ENCODE assay signal across 19 mouse cellular contexts in genomic region chr11:106692890-106693289, GRCm38 (mm10).
"Had no signal": no experiment of that assay in that cellular context is flagged by ENCODE, and none has a peak within 500 bp of the region (broad histone marks: within the 10 kb centered on the region; RNA-seq: fewer than 3 reads in every experiment).

No protein-coding gene starts in this region.

- H3K9ac ChIP-seq: lung, embryonic 14.5 days; midbrain, embryonic 12.5 days; neural tube, embryonic 13.5 days; neural tube, embryonic 15.5 days; stomach, embryonic 15.5 days had no signal

- H3K27ac ChIP-seq: midbrain, embryonic 10.5 days; midbrain, embryonic 12.5 days; neural tube, embryonic 13.5 days; neural tube, embryonic 15.5 days; stomach, embryonic 15.5 days; stomach, postnatal 0 days had no signal

- H3K4me3 ChIP-seq: midbrain, embryonic 10.5 days; midbrain, embryonic 12.5 days; myocyte; neural tube, embryonic 13.5 days; neural tube, embryonic 15.5 days; stomach, embryonic 15.5 days had no signal

- H3K9me3 ChIP-seq: midbrain, embryonic 10.5 days; neural tube, embryonic 13.5 days; neural tube, embryonic 15.5 days; stomach, embryonic 15.5 days had no signal

- DNase-seq: lung, adult 18-20 months; lung, embryonic 14.5 days; lung, postnatal 10 days; midbrain, embryonic 14.5 days; retina, postnatal 1 day; right cerebral cortex, adult 18-20 months; right cerebral cortex, postnatal 25 days; right cerebral cortex, postnatal 4 days; spleen, adult 18-20 months; thymus, adult 2 months; thymus, postnatal 25 days; thymus, postnatal 4 days had no signal

- H3K4me1 ChIP-seq: midbrain, embryonic 10.5 days; midbrain, embryonic 12.5 days; neural tube, embryonic 13.5 days; neural tube, embryonic 15.5 days; stomach, embryonic 15.5 days had no signal

- H3K36me3 ChIP-seq: midbrain, embryonic 10.5 days; midbrain, embryonic 12.5 days; neural tube, embryonic 13.5 days; neural tube, embryonic 15.5 days; stomach, embryonic 15.5 days had no signal

- H3K27me3 ChIP-seq: midbrain, embryonic 12.5 days; neural tube, embryonic 13.5 days; neural tube, embryonic 15.5 days; stomach, embryonic 15.5 days had no signal
